Mouse (Mus musculus): Measurements from ENCODE around the gene L1td1. TPM values are rescaled to one million over a fixed set of nuclear protein-coding genes. Genes with fewer than 3 reads are reported as not detected.
A peak's percentile ranks its signal among the peaks of the same experiment; 100 is the strongest.

L1td1 gene
- polyA plus RNA-seq, 1 experiment from 2014 or later = not detected

DNA sequence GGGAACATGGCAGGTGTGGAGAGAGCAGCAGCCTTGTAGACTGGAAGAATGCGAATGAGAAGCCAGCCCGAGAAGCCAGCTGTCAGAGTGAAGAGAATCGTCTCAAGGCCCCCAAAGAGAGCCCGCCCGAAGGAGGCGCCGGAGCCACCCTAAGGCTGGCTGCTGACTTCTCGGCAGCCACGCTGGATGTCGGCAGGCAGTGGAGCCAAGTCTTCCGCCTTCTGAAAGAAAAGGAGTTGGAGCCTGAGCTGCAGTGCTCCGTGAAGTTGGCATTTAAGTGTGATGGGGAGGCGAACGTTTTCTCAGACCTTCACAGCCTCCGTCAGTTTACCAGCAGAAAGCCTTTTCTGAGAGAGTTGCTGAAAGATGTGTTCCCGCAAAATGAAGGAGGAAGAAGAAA, 7.1 kb downstream of the L1td1 start:
- in situ Hi-C loops (cut with MboI; ENCODE audit: low pct_unique_long_range_greater_than_20kb) = loop anchor here (25.0 kb wide), 1 partner anchor 454 kb away; the partner anchor contains the start of gene Atg4c
- no peak for TF ChIP-seq CTCF (IDR thresholded peaks at IDR 0.05)
- no peaks in the 10 kb centered on the region for H3K27me3 ChIP-seq
- DNase-seq (ENCODE audit: low read depth, low spot score) (no peak), ATAC-seq (no peak)
- ChIA-PET CTCF (no interaction called here), POLR2A (interaction anchor here (0.6 kb wide), 1 partner anchor 247 kb away, joined by 3 read pairs; no protein-coding TSS in a partner anchor)

DNA sequence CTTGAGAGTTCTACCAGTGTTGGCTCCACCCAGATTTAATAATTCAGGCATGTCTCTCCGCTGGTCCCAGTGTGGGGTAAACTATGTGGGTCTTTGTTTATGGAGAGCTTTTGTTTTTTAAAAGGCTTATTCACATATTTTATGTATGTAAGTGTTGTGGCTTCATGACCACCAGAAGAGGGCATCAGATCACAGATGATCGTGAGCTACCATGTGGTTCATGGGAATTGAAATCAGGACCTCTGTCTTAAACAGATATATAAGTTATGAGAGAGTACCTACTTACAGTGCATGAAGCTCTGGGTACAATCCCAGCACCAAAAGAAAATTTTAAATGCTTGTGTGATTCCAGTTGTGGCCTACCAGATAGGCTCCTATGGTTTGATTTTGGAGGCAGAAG, 13.2 kb downstream of the L1td1 start:
- ChIA-PET CTCF (interaction anchor here (0.7 to 2.1 kb wide), 15 partner anchors 14 to 182 kb away, joined by 3 to 33 read pairs (median 4); no protein-coding TSS in a partner anchor), POLR2A (no interaction called here)
- H3K27me3 ChIP-seq = no peaks in the 10 kb centered on the region
- DNase-seq (ENCODE audit: low read depth, low spot score) (no peak), ATAC-seq (no peak)
- in situ Hi-C loops (cut with MboI; ENCODE audit: low pct_unique_long_range_greater_than_20kb) = loop anchor here (5.0 to 25.0 kb wide), 2 partner anchors 148 to 448 kb away; partner anchors contain the start of gene Atg4c
- peak; percentile 45 for TF ChIP-seq CTCF (IDR thresholded peaks at IDR 0.05)

DNA sequence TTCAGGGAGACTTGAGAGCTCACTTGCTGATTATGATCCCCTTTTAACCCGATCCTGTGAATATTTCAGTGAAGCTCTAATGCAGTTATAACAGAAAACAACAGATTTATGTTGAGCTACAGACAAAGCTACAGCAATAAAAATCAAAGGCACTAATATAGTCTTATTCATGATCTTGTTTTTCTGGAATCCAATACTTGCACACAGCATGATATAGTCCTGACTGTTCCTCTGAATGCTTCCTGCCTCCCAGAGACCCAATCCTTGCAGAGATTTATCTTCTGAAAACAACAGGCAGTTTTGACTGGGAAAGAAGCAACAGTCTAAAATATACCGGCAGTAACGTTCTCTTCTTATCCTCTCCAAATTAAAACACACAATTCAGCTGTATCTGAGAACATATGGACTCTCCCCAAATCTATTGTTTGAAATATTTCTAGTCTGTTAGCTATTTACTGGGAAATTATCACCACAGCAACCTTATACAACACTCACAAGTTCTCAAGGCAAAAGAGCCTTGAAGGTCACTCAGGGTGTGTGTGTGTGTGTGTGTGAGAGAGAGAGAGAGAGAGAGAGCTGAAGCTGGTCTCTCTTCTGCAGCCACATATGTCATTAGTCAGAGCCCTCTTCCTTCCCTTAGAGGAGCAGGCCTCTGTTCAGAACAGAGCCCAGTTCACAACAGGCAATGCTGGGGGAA, 16.8 kb downstream of the L1td1 start:
- CTCF ChIA-PET = interaction anchor here (1.9 kb wide), 1 partner anchor 144 kb away, joined by 7 read pairs; no protein-coding TSS in a partner anchor
- DNase-seq (ENCODE audit: low read depth, low spot score) = no peak
- ATAC-seq = no peak
- TF ChIP-seq CTCF (IDR thresholded peaks at IDR 0.05) = no peak
- POLR2A ChIA-PET = no interaction called here
- H3K27me3 ChIP-seq = no peaks in the 10 kb centered on the region
- in situ Hi-C loops (cut with MboI; ENCODE audit: low pct_unique_long_range_greater_than_20kb) = loop anchor here (5.0 to 25.0 kb wide), 2 partner anchors 144 to 444 kb away; partner anchors contain the start of gene Atg4c

DNA sequence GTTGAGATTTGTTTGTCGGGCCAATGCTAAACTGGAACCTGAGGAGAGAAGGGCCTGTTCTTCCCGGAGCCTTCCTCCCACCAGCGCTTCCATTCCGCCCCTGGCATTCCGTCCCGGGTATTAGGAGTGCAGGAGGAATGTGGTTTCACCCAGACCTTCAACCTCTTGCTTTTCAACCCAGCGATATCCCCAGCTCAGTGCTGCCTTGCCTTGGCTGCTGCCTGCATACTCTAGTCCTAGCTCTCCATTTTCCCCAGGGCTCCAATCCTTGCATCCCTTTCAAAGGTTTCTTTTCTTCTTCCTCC, 17.3 kb downstream of the L1td1 start:
- TF ChIP-seq CTCF (IDR thresholded peaks at IDR 0.05) = no peak
- no peak for DNase-seq (ENCODE audit: low read depth, low spot score)
- H3K27me3 ChIP-seq = no peaks in the 10 kb centered on the region
- in situ Hi-C loops (cut with MboI; ENCODE audit: low pct_unique_long_range_greater_than_20kb) = loop anchor here (5.0 to 25.0 kb wide), 2 partner anchors 143 to 443 kb away; partner anchors contain the start of gene Atg4c
- CTCF ChIA-PET = interaction anchor here (1.9 kb wide), 1 partner anchor 143 kb away, joined by 7 read pairs; no protein-coding TSS in a partner anchor
- ATAC-seq = no peak
- POLR2A ChIA-PET = no interaction called here

DNA sequence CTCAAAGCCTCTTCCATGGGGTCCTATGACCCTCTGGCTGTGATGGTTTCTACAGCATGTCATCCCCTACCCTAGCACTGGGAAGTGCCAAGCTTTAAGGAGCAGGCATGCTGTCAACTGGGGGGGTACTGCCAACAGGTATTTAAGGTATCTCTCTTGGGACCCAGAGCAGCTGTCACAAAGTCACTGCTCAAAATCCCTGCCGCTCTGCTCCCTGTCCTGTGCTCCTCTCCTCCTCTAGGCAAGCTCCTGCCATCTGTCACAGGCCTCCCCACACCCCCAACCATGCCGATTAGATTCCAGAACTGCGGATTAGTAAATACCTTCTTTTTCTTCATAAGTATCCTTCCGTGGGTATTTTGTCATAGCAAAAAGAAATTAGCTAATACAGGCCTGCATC, 27.9 kb downstream of the L1td1 start:
- in situ Hi-C loops (cut with MboI; ENCODE audit: low pct_unique_long_range_greater_than_20kb) = no loop called here
- POLR2A ChIA-PET = no interaction called here
- ATAC-seq (no peak), DNase-seq (ENCODE audit: low read depth, low spot score) (no peak)
- H3K27me3 ChIP-seq = no peaks in the 10 kb centered on the region
- no peak for TF ChIP-seq CTCF (IDR thresholded peaks at IDR 0.05)
- CTCF ChIA-PET = interaction anchor here (1.1 to 1.8 kb wide), 2 partner anchors 9 to 15 kb away, joined by 4 to 5 read pairs; no protein-coding TSS in a partner anchor

DNA sequence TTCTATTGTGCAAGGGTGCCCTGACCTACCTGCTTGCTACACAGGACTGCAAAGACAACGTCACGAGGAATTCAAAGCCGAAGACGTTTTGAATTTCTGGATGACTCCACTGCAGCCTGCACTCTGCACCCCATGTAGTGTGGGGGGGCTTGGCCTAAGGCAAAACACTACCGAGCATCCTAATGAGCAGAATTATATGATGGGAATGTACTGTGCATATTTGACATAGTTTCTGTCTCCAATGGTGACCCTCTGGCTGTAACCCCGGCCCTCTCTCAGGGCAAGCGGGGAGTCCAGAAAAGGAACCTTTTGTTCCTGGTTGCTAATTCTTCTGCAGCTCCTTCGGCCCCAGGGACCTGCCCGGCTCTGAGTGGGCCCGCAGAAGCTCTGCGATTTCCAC, 29.6 kb downstream of the L1td1 start:
- in situ Hi-C loops (cut with MboI; ENCODE audit: low pct_unique_long_range_greater_than_20kb) = no loop called here
- DNase-seq (ENCODE audit: low read depth, low spot score) = no peak
- CTCF ChIA-PET = no interaction called here
- H3K27me3 ChIP-seq = no peaks in the 10 kb centered on the region
- no peak for ATAC-seq
- POLR2A ChIA-PET = no interaction called here
- no peak for TF ChIP-seq CTCF (IDR thresholded peaks at IDR 0.05)

DNA sequence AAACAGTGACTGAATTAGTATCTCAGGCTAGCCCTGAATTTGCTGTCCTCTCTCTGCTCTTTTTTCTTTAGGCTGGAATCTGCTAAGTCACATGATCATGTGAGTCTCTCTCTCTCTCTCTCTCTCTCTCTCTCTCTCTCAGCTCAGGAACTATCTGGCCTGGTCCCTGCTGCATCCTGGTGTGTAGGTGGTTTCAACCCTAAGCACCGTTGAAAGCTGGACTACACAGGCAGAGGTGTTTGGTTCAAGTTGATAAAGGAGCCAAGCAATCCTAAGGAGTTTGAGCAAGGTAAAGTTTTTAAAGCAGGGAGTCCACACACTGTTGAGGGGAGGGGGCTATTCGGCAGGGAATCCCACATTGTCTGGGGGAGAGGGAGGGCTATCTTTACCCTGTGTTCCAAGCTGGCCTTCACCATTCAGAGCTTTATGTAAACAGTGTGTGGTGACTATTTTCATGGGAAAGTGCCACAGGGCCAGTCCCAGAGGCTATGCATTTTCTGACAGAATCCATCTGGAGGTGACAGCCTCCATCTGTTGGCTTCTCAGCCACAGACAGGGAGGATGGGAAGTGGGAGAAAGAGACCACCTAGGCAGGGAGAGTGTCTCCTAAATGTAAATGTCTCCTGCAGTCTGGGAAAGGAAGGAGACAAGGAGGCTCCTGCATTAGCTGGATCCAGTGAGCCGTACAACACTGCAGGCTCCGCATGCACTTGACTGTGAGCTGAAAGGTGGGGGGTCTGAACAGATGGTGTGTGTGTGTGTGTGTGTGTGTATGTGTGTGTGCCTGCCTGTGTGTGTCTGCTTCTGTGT, 31.7 kb downstream of the L1td1 start:
- in situ Hi-C loops (cut with MboI; ENCODE audit: low pct_unique_long_range_greater_than_20kb) = no loop called here
- DNase-seq (ENCODE audit: low read depth, low spot score) (no peak), ATAC-seq (no peak)
- no peak for TF ChIP-seq CTCF (IDR thresholded peaks at IDR 0.05)
- H3K27me3 ChIP-seq = no peaks in the 10 kb centered on the region
- CTCF ChIA-PET = interaction anchor here (1.3 to 1.5 kb wide), 2 partner anchors 19 to 49 kb away, joined by 3 read pairs; no protein-coding TSS in a partner anchor
- POLR2A ChIA-PET = interaction anchor here (0.6 kb wide), 1 partner anchor 159 kb away, joined by 3 read pairs; no protein-coding TSS in a partner anchor

DNA sequence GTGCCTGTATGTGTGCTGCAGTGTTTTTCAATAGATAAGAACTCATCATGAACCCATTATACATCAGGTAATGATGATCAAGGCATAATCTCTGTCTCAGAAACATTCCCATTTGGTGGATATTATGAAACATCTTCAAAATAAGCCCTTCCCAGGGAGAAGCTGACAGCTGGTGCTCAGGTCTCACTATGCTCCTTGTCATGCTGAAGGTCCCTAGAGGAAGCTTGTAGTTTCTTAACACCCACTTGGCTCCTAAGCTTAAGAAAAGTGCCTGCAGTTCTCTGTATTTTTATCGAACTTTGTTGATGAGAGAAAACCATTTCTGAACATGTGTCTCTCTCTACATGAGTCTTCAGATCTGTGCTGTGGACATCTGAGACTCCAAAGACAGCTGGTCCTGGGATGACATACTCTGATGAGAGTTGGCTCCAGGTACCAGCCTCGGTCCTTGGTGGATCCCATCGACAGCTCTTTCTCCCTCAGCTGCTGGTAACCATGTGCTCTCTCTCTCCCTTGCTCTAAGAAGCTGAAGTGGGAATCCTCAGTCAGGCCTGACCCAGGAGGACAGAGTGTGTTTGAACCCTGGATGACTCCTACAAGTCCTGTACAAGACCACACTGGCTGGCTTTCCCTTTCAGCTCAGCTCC, 32.5 kb downstream of the L1td1 start:
- no peak for TF ChIP-seq CTCF (IDR thresholded peaks at IDR 0.05)
- H3K27me3 ChIP-seq = no peaks in the 10 kb centered on the region
- in situ Hi-C loops (cut with MboI; ENCODE audit: low pct_unique_long_range_greater_than_20kb) = no loop called here
- POLR2A ChIA-PET = no interaction called here
- ATAC-seq (no peak), DNase-seq (ENCODE audit: low read depth, low spot score) (no peak)
- CTCF ChIA-PET = interaction anchor here (1.3 to 1.5 kb wide), 2 partner anchors 20 to 48 kb away, joined by 3 read pairs; no protein-coding TSS in a partner anchor

DNA sequence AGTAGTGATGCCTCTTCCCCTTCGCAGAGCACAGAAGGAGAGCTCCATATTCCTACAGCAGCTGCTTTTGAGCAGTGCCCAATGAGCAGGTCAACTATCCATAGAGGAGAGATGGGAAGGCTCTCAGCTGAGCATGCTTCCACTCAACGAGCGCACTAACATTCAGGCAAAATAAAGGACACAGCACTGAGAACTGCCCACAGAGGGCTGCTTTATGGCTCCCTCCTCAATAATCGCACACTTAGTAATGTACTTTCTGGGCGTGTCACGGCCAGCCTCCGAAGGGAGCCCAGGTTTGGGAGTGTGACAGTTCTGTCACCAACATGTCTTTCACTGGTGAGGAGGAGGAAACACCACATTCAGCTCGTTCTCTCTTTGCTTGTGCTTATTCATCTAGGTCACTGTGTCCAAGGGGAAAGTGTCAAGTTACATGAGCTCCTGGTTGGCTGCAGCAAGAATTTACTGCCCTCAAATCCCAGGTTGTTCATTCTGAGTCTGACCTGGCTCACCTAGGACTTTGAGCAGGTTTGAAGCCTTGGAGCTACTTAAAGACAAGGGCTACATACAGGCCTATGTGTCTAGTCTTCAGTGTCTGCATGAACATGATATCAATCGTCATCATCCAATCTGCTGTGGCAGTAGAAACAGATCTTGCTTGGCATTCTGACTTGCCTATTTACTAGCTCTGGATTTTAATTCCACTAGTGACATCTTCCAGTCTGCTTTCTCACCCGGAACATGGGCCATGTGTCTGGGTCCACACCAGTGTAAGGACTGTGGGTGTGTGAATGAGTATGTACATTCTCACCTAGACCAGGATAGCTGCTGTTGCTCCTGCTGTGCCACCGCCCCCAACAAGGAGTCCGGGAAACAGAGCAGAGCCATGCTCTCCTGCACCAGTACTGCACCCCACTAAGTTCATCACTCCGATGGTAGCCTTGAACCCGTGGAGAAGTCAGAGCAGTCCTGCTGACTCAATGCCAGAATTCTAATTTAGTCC, 40.9 kb downstream of the L1td1 start:
- in situ Hi-C loops (cut with MboI; ENCODE audit: low pct_unique_long_range_greater_than_20kb) = no loop called here
- POLR2A ChIA-PET = no interaction called here
- DNase-seq (ENCODE audit: low read depth, low spot score) (no peak), ATAC-seq (no peak)
- no peaks in the 10 kb centered on the region for H3K27me3 ChIP-seq
- CTCF ChIA-PET = interaction anchor here (0.8 to 0.9 kb wide), 2 partner anchors 23 to 135 kb away, joined by 3 read pairs; no protein-coding TSS in a partner anchor
- TF ChIP-seq CTCF (IDR thresholded peaks at IDR 0.05) = no peak

All from Patski (cell line).